Mouse (Mus musculus): ENCODE measurements around the gene Ovol2. TPM values are rescaled to one million over a fixed set of nuclear protein-coding genes. Genes with fewer than 3 reads are reported as not detected.
A peak's percentile ranks its signal among the peaks of the same experiment; 100 is the strongest.

Ovol2 gene
- polyA plus RNA-seq, 1 experiment = not detected

- Histone ChIP-seq H3K4me1 (ENCODE audit: control insufficient read depth, insufficient read depth, low read length) (peaks cover 32% of the 10 kb centered on the region), H3K4me3 (ENCODE audit: insufficient read depth, low read length) (no peak overlapping the region), H3K27ac (ENCODE audit: insufficient read depth, low read depth, low read length) (no peak overlapping the region)
- TF ChIP-seq CTCF (IDR thresholded peaks at IDR 0.05; ENCODE audit: low read depth, low read length) = no peak
- no peak for TF ChIP-seq POLR2A (IDR thresholded peaks at IDR 0.05; ENCODE audit: borderline replicate concordance, low read depth, low read length)
These were observed 40.2 kb downstream of the Ovol2 start for GRCm38 (mm10) chr2:144291600-144292305.

- no peak for TF ChIP-seq POLR2A (IDR thresholded peaks at IDR 0.05; ENCODE audit: borderline replicate concordance, low read depth, low read length)
- TF ChIP-seq CTCF (IDR thresholded peaks at IDR 0.05; ENCODE audit: low read depth, low read length) = no peak
- Histone ChIP-seq H3K4me1 (ENCODE audit: control insufficient read depth, insufficient read depth, low read length) (peaks cover 32% of the 10 kb centered on the region), H3K4me3 (ENCODE audit: insufficient read depth, low read length) (no peak overlapping the region), H3K27ac (ENCODE audit: insufficient read depth, low read depth, low read length) (peak overlapping the region; percentile 79)
These were observed 41.6 kb downstream of the Ovol2 start for GRCm38 (mm10) chr2:144290321-144290720.

- Histone ChIP-seq H3K27ac (ENCODE audit: insufficient read depth, low read depth, low read length) (no peak overlapping the region), H3K4me1 (ENCODE audit: control insufficient read depth, insufficient read depth, low read length) (peaks cover 18% of the 10 kb centered on the region), H3K4me3 (ENCODE audit: insufficient read depth, low read length) (no peak overlapping the region)
- TF ChIP-seq CTCF (IDR thresholded peaks at IDR 0.05; ENCODE audit: low read depth, low read length) (no peak), POLR2A (IDR thresholded peaks at IDR 0.05; ENCODE audit: borderline replicate concordance, low read depth, low read length) (no peak)
These were observed 50.5 kb downstream of the Ovol2 start for GRCm38 (mm10) chr2:144281417-144281816.

- TF ChIP-seq POLR2A (IDR thresholded peaks at IDR 0.05; ENCODE audit: borderline replicate concordance, low read depth, low read length) (no peak), CTCF (IDR thresholded peaks at IDR 0.05; ENCODE audit: low read depth, low read length) (no peak)
- Histone ChIP-seq H3K27ac (ENCODE audit: insufficient read depth, low read depth, low read length) (peak overlapping the region; percentile 44; the same call in 1 of the 2 replicates), H3K4me1 (ENCODE audit: control insufficient read depth, insufficient read depth, low read length) (peaks cover 19% of the 10 kb centered on the region), H3K4me3 (ENCODE audit: insufficient read depth, low read length) (no peak overlapping the region)
These were observed 51.4 kb downstream of the Ovol2 start for GRCm38 (mm10) chr2:144280568-144280967.

- TF ChIP-seq CTCF (IDR thresholded peaks at IDR 0.05; ENCODE audit: low read depth, low read length) (no peak), POLR2A (IDR thresholded peaks at IDR 0.05; ENCODE audit: borderline replicate concordance, low read depth, low read length) (no peak)
- H3K27ac ChIP-seq (ENCODE audit: insufficient read depth, low read depth, low read length) = peak overlapping the region; percentile 66
- no peak overlapping the region for H3K4me3 ChIP-seq (ENCODE audit: insufficient read depth, low read length)
- H3K4me1 ChIP-seq (ENCODE audit: control insufficient read depth, insufficient read depth, low read length) = peaks cover 25% of the 10 kb centered on the region
These were observed 52.2 kb downstream of the Ovol2 start for GRCm38 (mm10) chr2:144279742-144280141.

GRCm38 (mm10) chr2:144276885-144277284 is 55.1 kb downstream of the Ovol2 start:
- TF ChIP-seq CTCF (IDR thresholded peaks at IDR 0.05; ENCODE audit: low read depth, low read length) (no peak), POLR2A (IDR thresholded peaks at IDR 0.05; ENCODE audit: borderline replicate concordance, low read depth, low read length) (no peak)
- H3K4me1 ChIP-seq (ENCODE audit: control insufficient read depth, insufficient read depth, low read length) = peaks cover 38% of the 10 kb centered on the region
- H3K27ac ChIP-seq (ENCODE audit: insufficient read depth, low read depth, low read length) = no peak overlapping the region
- no peak overlapping the region for H3K4me3 ChIP-seq (ENCODE audit: insufficient read depth, low read length)

- peaks cover 29% of the 10 kb centered on the region for H3K4me1 ChIP-seq (ENCODE audit: control insufficient read depth, insufficient read depth, low read length)
- peak overlapping the region; percentile 61 for H3K27ac ChIP-seq (ENCODE audit: insufficient read depth, low read depth, low read length)
- H3K4me3 ChIP-seq (ENCODE audit: insufficient read depth, low read length) = peak overlapping the region; percentile 15; the same call in 1 of the 2 replicates
- TF ChIP-seq POLR2A (IDR thresholded peaks at IDR 0.05; ENCODE audit: borderline replicate concordance, low read depth, low read length) (no peak), CTCF (IDR thresholded peaks at IDR 0.05; ENCODE audit: low read depth, low read length) (no peak)
These were observed 57.2 kb downstream of the Ovol2 start for GRCm38 (mm10) chr2:144274741-144275140.

- TF ChIP-seq POLR2A (IDR thresholded peaks at IDR 0.05; ENCODE audit: borderline replicate concordance, low read depth, low read length) (no peak), CTCF (IDR thresholded peaks at IDR 0.05; ENCODE audit: low read depth, low read length) (no peak)
- no peak overlapping the region for H3K4me3 ChIP-seq (ENCODE audit: insufficient read depth, low read length)
- peaks cover 22% of the 10 kb centered on the region for H3K4me1 ChIP-seq (ENCODE audit: control insufficient read depth, insufficient read depth, low read length)
- H3K27ac ChIP-seq (ENCODE audit: insufficient read depth, low read depth, low read length) = no peak overlapping the region
These were observed 59.9 kb downstream of the Ovol2 start for GRCm38 (mm10) chr2:144272088-144272487.

GRCm38 (mm10) chr2:144270507-144271420 is 61.2 kb downstream of the Ovol2 start, which contains the start of the genes Mgme1 and Snx5:
TSS of gene Mgme1 (plus strand) at chr2:144270663.
TSS of gene Snx5 (minus strand) at chr2:144270906.
- TF ChIP-seq CTCF (IDR thresholded peaks at IDR 0.05; ENCODE audit: low read depth, low read length) (no peak), POLR2A (IDR thresholded peaks at IDR 0.05; ENCODE audit: borderline replicate concordance, low read depth, low read length) (0 out of 2 replicates have a peak, but pooled peaks have one; percentile 55)
- peak within 1 kb of the TSS; percentile 94 for H3K27ac ChIP-seq (ENCODE audit: insufficient read depth, low read depth, low read length)
- H3K4me1 ChIP-seq (ENCODE audit: control insufficient read depth, insufficient read depth, low read length) = peaks cover 22% of the 10 kb centered on the region
- peak within 1 kb of the TSS; percentile 87 for H3K4me3 ChIP-seq (ENCODE audit: insufficient read depth, low read length)

All from bone marrow macrophage, adult 2 months (primary cell).